Mouse (Mus musculus) hindbrain, postnatal 0 days (tissue): Measurements from ENCODE around the gene Cln5. TPM values are rescaled to one million over a fixed set of nuclear protein-coding genes. Genes with fewer than 3 reads are reported as not detected.

Source experiments
- ATAC-seq: fragments of 200-750 bp; cut with Nextera tagmentation; 2 replicates; pipeline ENCODE4 v1.8.0; 2017; ENCODE audit warnings: mild to moderate bottlenecking, moderate TSS enrichment, moderate library complexity
- DNase-seq: peaks from one replicate; pipeline ENCODE4 v3.0.0-alpha.2; 2015; ENCODE audit warnings: low spot score
- H3K27ac ChIP-seq: fragments of 300-500 bp; sonication (generic); 2 replicates; pipeline ENCODE4 v1.5.1; 2014; ENCODE audit warnings: mild to moderate bottlenecking
- H3K27me3 ChIP-seq: fragments of 300-500 bp; sonication (generic); 2 replicates; pipeline ENCODE4 v1.6.1; 2014; ENCODE audit warnings: low read length, mixed read lengths; ENCODE audit not compliant: insufficient read depth
- H3K36me3 ChIP-seq: fragments of 300-500 bp; sonication (generic); 2 replicates; pipeline ENCODE4 v1.6.1; 2014; ENCODE audit warnings: low read length, mixed read lengths; ENCODE audit not compliant: insufficient read depth
- H3K4me1 ChIP-seq: fragments of 300-500 bp; sonication (generic); 2 replicates; pipeline ENCODE4 v1.6.1; 2014; ENCODE audit warnings: antibody characterized with exemption, low read length, mixed read lengths; ENCODE audit not compliant: insufficient read depth
- H3K4me2 ChIP-seq: fragments of 300-500 bp; sonication (generic); 2 replicates; pipeline ENCODE4 v1.6.1; 2014; ENCODE audit warnings: low read depth, mild to moderate bottlenecking, low read length, moderate library complexity, mixed read lengths
- H3K4me3 ChIP-seq: fragments of 300-500 bp; sonication (generic); 2 replicates; pipeline ENCODE4 v1.5.1; 2014; ENCODE audit warnings: low read length
- H3K9ac ChIP-seq: fragments of 300-500 bp; sonication (generic); replicated peaks from 2 replicates; pipeline ENCODE4 v1.6.1; 2014; ENCODE audit warnings: mild to moderate bottlenecking, low read length, moderate library complexity, mixed read lengths
- H3K9me3 ChIP-seq: fragments of 300-500 bp; sonication (generic); 2 replicates; pipeline ENCODE4 v1.6.1; 2016; ENCODE audit warnings: low read length, mixed read lengths
- CTCF ChIP-seq: IDR thresholded peaks from 2 replicates; pipeline ENCODE4 v1.5.1; 2016; ENCODE audit warnings: antibody characterized with exemption, control low read depth, low read depth
- WGBS: fragments of 180-500 bp; shearing (Covaris S2); extraction: QIAGEN DNeasy Blood & Tissue Kit; methylation state at CpG from one replicate; pipeline ENCODE4 v1.1.7; 2014; 5-methylcytosine and 5-hydroxymethylcytosine counted together
- polyA plus RNA-seq: library from polyadenylated mRNA; unstranded; fragments of >200 nt; fragmentation: Nextera tagmentation; extraction: Ambion mirVana; gene quantifications from 2 replicates; pipeline ENCODE4 v1.2.1, GENCODE M21; 2015
- total RNA-seq: library from RNA; depleted of rRNA; stranded (reverse); fragments of >200 nt; gene quantifications from 2 replicates; pipeline ENCODE4 v1.2.3, GENCODE M21; 2014

Gene Cln5
- total and polyA plus RNA-seq, 2 experiments from 2014 or later, result 11.8 to 14.5 TPM

- no peak for ATAC-seq
- Histone ChIP-seq H3K27me3 (no peaks in the 10 kb centered on the region), H3K4me2 (no peak overlapping the region), H3K4me3 (no peak overlapping the region), H3K27ac (no peak overlapping the region), H3K9ac (no peak overlapping the region), H3K4me1 (no peaks in the 10 kb centered on the region), H3K9me3 (no peaks in the 10 kb centered on the region), H3K36me3 (peaks cover 36% of the 10 kb centered on the region)
- 89% methylated on average over 5 of the region's 5 CpGs for WGBS
- DNase-seq, result no peak
- TF ChIP-seq CTCF, result no peak
Observed at GRCm38 (mm10) chr14:103087846-103088245, 17.8 kb downstream of the Cln5 start.

- Histone ChIP-seq H3K9ac (no peak overlapping the region), H3K36me3 (peaks cover 31% of the 10 kb centered on the region), H3K4me3 (no peak overlapping the region), H3K9me3 (no peaks in the 10 kb centered on the region), H3K27me3 (no peaks in the 10 kb centered on the region), H3K4me1 (no peaks in the 10 kb centered on the region), H3K4me2 (no peak overlapping the region), H3K27ac (no peak overlapping the region)
- ATAC-seq (0 out of 2 replicates have a peak, but pooled peaks have one; percentile 27), DNase-seq (peak; percentile 77)
- TF ChIP-seq CTCF, result peak; percentile 74
- 68% methylated on average over 6 of the region's 6 CpGs for WGBS
Observed at GRCm38 (mm10) chr14:103088624-103089023, 18.6 kb downstream of the Cln5 start.

- WGBS, result 84% methylated on average over 3 of the region's 3 CpGs
- no peak for DNase-seq
- no peak overlapping the region for H3K9ac ChIP-seq
- H3K4me3 ChIP-seq, result no peak overlapping the region
- ATAC-seq, result no peak
- no peak overlapping the region for H3K27ac ChIP-seq
- H3K27me3 ChIP-seq, result no peaks in the 10 kb centered on the region
- H3K4me2 ChIP-seq, result no peak overlapping the region
- no peaks in the 10 kb centered on the region for H3K9me3 ChIP-seq
- no peak for TF ChIP-seq CTCF
- H3K36me3 ChIP-seq, result peaks cover 16% of the 10 kb centered on the region
- H3K4me1 ChIP-seq, result peaks cover 9% of the 10 kb centered on the region
Observed at GRCm38 (mm10) chr14:103093236-103093635, 23.2 kb downstream of the Cln5 start.

- Histone ChIP-seq H3K4me3 (no peak overlapping the region), H3K36me3 (peaks cover 14% of the 10 kb centered on the region; the same call in 1 of the 2 replicates), H3K9me3 (no peaks in the 10 kb centered on the region), H3K27me3 (no peaks in the 10 kb centered on the region), H3K4me1 (peaks cover 9% of the 10 kb centered on the region), H3K9ac (no peak overlapping the region), H3K4me2 (no peak overlapping the region), H3K27ac (no peak overlapping the region)
- WGBS, result 85% methylated on average over 4 of the region's 4 CpGs
- no peak for ATAC-seq
- DNase-seq, result no peak
- no peak for TF ChIP-seq CTCF
Observed at GRCm38 (mm10) chr14:103093670-103094069, 23.7 kb downstream of the Cln5 start.

DNA sequence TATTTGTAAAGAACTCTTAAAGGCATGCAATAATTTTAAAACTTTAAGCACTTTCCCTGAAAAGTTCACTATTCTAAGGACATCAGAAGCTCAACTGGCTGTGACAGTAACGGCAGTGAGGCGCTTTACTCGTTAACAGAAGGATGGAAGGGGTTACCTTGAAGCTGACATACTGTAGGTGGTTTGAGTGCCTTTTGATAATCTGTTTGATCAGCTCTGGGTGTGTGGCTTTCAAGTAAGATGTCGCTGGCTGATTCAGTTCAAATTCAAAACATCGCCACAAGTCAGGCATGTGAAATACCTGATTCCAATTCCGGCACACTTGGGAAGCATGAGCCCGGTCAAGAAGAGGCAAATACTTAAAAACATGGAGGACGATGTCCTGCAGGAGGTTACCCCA lies 25.0 kb downstream of the Cln5 start:
- no peak overlapping the region for H3K9ac ChIP-seq
- no peak for DNase-seq
- no peaks in the 10 kb centered on the region for H3K27me3 ChIP-seq
- H3K4me3 ChIP-seq, result no peak overlapping the region
- no peak overlapping the region for H3K27ac ChIP-seq
- no peak for TF ChIP-seq CTCF
- WGBS, result 89% methylated on average over 8 of the region's 8 CpGs
- no peak overlapping the region for H3K4me2 ChIP-seq
- no peaks in the 10 kb centered on the region for H3K9me3 ChIP-seq
- H3K4me1 ChIP-seq, result peaks cover 9% of the 10 kb centered on the region
- ATAC-seq, result no peak
- H3K36me3 ChIP-seq, result peaks cover 11% of the 10 kb centered on the region; the same call in 1 of the 2 replicates

GRCm38 (mm10) chr14:103095826-103096225 lies 25.8 kb downstream of the Cln5 start:
- Histone ChIP-seq H3K27me3 (no peaks in the 10 kb centered on the region), H3K27ac (no peak overlapping the region), H3K9me3 (no peaks in the 10 kb centered on the region), H3K4me2 (no peak overlapping the region), H3K4me3 (no peak overlapping the region), H3K36me3 (peaks cover 11% of the 10 kb centered on the region; the same call in 1 of the 2 replicates), H3K4me1 (peaks cover 9% of the 10 kb centered on the region), H3K9ac (no peak overlapping the region)
- ATAC-seq (no peak), DNase-seq (no peak)
- no peak for TF ChIP-seq CTCF
- 92% methylated on average over 8 of the region's 8 CpGs for WGBS

GRCm38 (mm10) chr14:103096621-103097020 lies 26.6 kb downstream of the Cln5 start:
- Histone ChIP-seq H3K27ac (no peak overlapping the region), H3K9ac (no peak overlapping the region), H3K4me2 (peak overlapping the region; percentile 74), H3K4me3 (no peak overlapping the region), H3K36me3 (peaks cover 10% of the 10 kb centered on the region; the same call in 1 of the 2 replicates), H3K27me3 (no peaks in the 10 kb centered on the region), H3K4me1 (peaks cover 9% of the 10 kb centered on the region), H3K9me3 (no peaks in the 10 kb centered on the region)
- no peak for ATAC-seq
- 59% methylated on average over 6 of the region's 6 CpGs for WGBS
- DNase-seq, result no peak
- TF ChIP-seq CTCF, result no peak
